Mouse (Mus musculus) small intestine, adult 2 months (tissue): Measurements from ENCODE around the gene Fezf1.

Experiments used
- CTCF ChIP-seq: fragments of 200-500 bp; IDR thresholded peaks from 2 replicates; pipeline ENCODE4 v1.5.1; 2012; ENCODE audit warnings: low read depth, mild to moderate bottlenecking, control low read depth, inconsistent platforms, low read length, moderate library complexity, mixed read lengths; ENCODE audit not compliant: insufficient replicate concordance, insufficient read length; ENCODE audit errors: extremely low read depth
- POLR2A ChIP-seq: fragments of 200-500 bp; IDR thresholded peaks from 2 replicates; pipeline ENCODE4 v1.6.1; 2012; ENCODE audit warnings: low read depth, mild to moderate bottlenecking, control low read depth, inconsistent platforms, low read length, moderate library complexity

- TF ChIP-seq CTCF: no peak
- no peak for TF ChIP-seq POLR2A
Measured at GRCm38 (mm10) chr6:23252196-23253135, 4.3 kb upstream of the Fezf1 start.
